Mouse (Mus musculus) ES-CJ7 (cell line): ENCODE data around the gene Syf2.
"Not testable (repeated sequence)": the region's sequence is repeated elsewhere in the genome, so short reads cannot be mapped to it uniquely, and the experiment has no call there.

Source experiments
- DNase-seq: peaks from one replicate; pipeline ENCODE4 v3.0.0; 2011; ENCODE audit warnings: low read depth, low spot score

Syf2 gene

DNA sequence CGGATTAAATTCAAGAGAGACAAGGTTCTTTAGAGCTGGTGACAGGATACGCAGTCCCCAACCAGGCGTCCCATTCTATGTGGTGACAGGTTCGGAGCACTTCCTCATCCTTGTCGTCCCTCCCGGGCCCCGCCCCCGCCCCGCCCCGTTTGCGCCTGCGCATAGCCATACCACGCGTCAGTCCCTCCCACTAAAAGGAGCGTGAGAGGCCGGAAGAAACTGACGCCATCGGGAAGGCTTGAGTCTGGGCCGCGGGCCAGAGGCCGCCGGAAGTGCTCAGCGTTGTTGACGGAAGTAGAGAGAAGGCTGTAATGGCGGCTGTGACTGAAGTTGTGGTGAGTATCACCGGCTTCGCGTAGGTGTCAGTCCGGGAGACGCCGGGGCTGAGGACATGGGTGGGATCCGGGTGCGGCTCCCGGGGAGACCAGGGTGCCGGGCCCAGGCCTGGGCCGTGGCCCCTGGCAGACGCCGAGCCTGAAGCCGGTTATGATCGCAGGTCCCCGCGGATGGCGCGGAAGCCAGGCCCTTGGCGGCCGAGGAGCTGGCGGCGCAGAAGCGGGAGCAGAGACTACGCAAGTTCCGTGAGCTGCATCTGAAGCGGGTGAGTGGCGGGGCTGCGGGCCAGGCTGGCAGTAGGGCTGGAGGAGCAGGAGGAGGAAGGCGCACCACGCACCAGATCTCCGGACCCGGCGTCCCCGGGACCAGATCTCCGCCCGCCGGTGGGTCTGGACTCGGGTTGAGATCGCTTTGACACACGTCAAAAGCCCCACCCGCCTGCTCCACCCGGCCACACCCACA lies at the start of gene Syf2:
TSS of gene Syf2 (plus strand) at position 215 of the 798 bp plus-strand sequence.
- peak; percentile 97 for DNase-seq

DNA sequence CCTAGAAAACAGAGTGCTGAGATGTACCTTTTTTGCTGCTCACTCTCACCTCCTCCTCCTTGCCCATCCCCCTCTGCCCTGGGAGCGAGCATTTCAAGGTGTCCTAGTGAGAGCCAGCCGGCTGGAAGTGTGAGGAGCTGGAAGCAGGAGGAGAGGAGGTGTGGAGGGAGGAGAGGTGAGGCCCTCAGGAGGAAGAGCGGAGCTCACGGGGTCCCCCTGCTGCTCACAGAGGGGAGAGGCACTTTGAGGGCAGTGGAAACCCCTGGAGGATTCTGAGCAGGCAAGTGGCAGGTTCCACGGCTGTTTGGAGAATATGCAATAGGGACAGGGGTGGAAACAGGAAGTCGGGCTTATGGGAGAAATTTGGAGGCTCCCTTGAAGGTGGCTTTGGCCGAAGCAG lies 47.4 kb upstream of the Syf2 start:
- DNase-seq = peak; percentile 85

DNA sequence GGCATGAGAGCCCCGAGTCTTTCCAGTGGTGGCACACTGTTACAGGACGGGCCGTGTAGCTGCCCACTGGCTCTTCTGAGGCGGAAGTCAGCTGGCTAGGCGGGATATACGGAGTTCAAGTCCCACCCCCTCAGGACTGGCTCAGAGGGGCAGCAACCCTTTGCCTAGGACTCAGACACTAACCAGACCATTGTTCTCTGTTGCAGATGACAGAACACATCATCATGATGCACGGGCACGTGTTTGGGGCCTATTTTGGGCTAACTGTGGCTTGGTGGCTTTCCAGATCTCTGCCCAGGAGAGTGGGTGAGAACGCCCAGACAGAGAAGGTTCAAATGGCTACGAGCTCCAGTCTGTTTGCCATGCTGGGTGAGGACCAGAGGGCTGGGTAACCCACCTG lies 46.9 kb upstream of the Syf2 start:
- no peak for DNase-seq

DNA sequence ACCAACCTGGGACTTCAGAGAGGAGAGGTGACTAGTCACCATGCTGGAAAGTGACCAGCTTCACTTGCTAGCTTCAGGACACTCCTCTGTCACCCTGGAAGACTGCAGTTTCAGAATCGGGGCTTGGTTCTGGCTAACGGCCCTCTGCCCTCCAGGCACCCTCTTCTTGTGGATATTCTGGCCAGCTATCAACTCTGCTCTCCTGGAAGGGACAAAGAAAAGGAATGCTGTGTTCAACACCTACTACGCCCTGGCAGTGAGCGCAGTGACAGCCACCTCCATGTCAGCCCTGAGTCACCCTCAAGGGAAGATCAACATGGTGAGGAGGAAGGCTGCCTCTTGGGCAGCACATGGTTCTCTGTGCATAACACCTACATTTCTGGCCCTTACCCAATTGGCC lies 46.3 kb upstream of the Syf2 start:
- no peak for DNase-seq

DNA sequence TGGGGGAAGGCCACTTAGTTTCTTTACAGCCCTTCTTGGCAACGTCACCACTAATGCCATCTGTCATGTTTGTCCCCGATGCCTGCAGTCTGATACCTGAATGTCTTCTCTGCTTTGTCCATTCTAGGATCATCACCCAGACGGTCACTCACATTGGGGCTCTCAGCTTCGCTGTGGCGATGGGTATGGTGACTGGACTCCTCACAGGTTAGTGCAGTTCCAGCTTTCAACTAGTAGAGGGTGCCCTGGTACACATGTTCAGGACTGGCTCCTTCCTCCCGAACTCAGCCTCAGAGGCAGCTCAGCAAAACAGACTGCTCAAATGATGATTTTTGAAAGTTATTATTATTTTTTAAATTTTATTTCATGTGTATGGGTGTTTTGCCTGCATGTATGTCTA lies 38.6 kb upstream of the Syf2 start:
- DNase-seq = no peak

DNA sequence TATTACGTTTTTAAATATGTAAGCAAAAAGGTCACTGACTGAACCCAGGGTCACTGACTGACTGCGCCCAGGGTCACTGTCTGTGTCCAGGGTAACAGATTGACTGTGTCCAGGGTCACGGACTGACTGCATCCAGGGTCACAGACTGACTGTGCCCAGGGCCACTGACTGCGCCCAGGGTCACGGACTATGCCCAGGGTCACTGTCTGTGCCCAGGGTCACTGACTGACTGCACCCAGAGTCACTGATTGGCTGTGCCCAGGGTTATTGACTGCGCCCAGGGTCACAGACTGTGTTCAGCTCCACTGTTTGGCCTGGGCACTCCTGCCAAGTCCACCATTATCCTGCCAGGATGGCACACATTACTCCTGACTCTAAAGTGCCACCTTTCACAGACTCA lies 33.4 kb upstream of the Syf2 start:
- no peak for DNase-seq

DNA sequence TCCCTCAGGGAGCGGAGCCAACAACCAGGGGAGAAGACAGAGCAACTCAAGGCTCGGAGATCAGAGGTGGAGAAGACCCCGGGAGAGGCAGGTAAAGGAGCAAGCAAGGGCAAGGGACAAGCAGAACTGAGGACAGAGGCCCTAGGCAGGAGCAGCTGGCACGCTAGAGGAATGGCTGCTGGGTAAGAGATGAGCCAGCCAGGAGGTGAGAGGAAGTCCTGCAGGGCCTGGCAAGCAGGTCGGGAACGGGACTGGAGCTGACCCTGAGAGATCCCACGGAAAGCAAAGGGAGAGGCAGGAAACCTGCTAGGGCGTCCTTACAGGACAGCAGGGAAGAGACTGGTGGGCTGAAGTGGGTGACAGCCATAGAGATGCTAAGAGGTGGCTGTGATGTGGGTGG lies 29.6 kb upstream of the Syf2 start:
- DNase-seq = no peak

DNA sequence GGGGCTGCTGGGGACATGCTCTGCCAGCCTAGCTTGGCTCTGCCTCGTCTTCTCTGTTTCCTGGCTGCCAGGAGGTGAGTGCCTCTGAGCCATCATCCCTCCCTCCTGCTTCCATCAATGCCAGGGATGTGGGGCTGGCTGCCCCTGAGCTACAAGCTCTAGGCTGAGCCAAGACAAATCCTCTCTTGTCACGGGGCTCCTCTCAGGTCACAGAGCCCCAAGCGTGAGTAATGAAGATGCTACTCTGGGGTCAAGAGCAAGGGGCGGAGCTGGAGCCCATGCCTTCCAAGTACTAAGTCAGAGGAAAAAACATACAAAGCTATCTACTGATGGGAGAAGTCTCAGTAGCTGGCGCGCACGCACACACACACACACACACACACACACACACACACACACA lies 27.7 kb upstream of the Syf2 start:
- DNase-seq = no peak

DNA sequence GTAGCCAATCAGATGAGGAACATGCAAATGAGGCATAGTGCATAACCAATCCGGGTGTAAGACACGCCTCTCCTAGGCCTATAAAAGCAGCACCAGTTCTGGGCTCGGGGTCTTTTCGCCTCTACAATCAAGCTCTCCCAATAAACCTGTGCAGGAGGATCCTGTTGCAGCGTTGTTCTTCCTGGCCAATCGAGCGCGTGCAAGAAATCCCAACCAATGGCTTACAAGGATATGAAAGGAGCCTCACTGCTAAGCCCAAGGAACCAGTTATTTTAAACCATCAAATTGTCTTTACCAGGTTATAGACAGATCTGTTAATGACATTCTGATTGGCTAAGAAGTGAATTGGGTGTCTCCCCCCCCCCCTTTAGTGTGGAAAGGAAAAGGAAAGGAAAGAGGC lies 19.3 kb upstream of the Syf2 start:
- not testable (repeated sequence) for DNase-seq

DNA sequence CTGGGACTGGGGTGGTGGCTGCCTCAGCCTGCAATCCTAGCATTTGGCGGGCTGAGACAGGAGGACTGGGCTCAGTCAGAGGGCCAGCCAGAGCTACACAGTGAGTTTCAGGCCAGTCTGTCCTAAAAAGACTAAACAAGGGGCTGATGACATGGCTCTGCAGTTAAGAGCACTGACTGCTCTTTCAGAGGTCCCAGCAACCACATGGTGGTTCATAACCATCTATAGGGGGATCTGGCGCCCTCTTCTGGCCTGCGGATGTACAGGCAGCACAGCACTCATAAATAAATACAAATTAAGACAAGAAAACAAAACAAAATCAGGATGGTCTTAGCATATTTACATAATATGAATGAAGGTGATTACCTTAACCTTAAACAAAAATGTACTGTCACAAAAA lies 17.3 kb upstream of the Syf2 start:
- peak; percentile 84 for DNase-seq

DNA sequence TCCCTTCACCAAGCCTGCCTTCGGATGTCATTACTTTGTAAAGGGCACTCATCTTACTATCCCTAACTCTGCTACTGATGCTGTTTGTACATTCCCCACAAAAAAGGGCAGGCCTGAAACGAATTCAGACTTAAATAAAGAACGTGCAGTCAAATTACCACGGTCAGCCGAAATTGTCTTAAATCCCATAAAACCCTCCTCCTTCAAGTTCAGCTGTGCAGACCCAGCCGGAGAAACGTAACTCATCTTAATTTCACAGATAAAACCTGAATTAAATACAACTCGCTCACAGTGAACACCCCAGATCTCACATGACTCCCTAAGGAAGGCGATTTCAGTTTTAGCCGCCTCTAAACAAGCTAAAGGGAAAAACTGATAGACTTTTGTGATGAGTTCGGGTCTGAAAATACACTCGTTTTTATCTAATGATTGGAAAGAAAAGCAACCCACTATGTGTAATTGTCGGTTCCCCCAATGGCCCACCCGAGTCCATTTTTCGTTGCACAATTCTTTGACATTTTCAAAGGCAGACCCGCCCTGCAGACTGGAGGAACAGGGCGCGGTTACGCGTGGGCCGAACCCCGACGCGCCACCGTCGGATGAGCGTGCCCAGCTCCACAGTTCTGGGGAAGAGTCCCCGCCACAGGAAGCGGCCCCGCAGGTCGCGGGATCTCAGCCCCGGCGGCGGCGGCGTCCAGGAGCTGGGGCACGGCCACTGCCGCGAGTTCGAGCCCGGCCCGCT lies 16.4 kb upstream of the Syf2 start:
- DNase-seq = no peak

DNA sequence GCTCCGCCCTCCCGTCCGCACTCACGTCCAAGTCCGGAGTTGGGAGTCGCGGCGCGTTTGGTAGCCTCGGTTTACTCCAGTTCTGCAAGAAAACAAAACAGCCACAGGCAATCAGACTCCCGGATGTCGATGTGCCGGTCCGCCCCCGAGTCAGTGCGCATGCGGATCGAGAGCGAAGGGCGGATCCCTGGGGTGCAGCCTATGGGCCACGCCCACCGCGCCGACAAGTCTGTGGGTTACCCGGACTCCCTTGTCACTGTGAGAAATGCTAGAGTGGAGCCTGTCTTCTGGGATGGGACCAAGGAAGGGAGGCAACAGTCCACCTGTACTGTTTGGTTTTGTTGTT lies 15.9 kb upstream of the Syf2 start, which contains the start of gene Tmem50a:
TSS of gene Tmem50a (minus strand) at position 161 of the 346 bp plus-strand sequence.
- DNase-seq = peak; percentile 97

DNA sequence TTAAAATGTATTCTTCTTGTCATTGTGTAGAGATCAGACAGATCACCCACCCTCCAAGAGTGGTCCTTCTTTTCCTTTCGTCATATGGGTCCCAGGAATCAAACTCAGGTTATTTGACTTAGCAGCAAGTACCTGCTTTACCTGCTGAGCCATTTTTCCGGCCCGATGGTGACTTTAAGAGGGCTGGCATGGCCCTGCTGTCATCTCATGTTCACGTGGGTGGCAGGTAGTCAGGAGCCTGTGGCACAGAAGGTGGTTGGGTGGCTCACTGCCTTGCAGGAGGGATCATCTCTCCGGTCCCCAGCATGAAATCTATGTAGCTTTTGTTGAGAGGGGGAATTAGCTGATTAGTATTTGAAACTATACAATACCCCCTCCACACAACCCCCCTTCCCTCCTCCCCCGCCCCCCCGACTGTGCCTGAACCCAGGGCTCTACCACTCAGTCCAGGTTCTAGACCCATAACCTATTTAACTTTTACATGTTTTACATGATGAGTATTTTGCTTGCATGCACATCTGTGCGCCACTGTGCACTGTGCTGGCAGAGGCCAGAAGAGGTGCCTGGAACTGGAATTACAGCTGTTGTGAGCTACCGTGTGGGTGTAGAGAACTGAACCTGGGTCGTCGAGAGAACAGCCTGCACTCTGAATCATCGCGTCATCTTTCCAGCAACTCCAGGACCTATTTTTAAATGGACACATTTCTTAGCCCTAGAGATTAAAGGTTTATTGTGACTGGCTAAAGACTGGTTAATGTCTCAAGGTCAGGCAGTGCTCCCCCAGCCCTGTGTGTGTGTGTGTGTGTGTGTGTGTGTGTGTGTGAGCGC lies 15.3 kb upstream of the Syf2 start:
- DNase-seq = no peak

DNA sequence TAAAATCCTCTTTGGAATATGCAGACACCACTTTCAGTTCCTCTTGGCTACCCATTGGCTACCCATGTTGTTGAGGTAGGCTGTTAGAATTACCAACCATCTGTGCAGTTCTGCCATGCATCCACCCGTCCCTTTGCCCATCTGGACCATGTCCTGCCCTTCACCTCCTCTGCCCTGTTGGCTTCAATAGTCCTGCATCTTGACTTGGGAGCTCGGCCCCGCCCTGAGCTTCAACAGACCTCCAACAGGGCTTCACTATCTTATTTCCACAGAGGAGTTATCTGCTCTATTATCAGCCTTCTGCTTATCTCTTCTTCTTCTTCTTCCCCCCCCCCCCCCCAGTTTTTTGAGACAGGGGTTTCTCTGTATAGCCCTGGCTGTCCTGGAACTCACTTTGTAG lies 13.5 kb upstream of the Syf2 start:
- no peak for DNase-seq

DNA sequence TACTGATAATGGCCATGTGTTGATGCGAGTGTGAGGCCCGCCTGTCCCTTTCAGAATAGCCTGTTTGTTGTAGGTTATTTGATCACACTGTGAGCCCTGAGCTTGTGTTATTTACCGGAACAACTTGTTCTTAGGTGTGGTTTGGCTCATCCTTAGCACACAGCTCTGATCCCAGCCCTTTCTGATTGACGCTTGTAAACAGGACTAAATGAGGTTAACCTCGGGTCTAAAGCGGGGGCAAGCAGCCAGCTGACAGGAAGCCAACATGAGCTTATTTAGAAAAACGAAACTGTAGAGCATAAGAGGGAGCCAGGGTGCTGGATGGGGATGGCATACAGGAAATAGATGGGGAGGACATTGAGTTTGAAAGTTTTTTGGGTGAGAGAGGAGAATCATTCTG lies 12.3 kb upstream of the Syf2 start:
- no peak for DNase-seq

DNA sequence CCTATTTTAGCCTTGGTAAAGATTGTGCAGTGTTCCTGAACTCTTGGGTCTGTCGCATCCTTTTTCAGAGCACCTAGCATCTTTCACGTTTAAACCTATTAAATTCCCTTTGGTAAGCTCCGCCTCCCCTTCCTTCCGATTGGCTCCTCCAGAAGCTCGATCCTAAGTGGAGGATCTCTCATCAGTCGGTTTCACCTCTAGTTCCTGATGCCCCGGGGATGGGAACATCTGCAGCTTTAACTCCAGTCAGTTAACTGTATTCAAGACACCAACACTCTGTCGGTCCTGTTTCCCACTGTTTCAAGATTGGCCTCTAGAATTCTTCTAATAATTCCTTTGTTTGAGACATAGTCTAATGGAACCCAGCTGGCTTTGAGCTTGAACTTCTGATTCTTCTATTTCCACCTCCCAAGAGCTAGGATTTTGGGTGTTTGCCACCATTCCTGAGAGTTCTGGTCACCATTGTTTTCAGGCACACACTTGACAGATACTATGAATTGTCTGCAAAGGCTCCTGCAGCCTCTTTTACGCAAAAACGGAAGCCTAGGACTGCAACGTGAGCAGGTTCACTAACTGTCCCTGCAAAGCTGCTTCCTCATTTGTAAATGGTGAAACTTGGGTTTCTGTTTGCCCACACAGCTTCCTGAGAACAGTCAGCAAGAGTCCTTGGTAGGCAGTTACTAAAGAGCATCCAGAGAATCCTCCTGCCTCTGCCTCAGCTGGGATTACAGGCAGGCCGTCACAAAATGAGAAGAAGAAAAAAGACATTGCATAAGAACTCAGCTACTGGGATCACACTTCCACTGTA lies 10.8 kb upstream of the Syf2 start:
- DNase-seq = peak; percentile 68

DNA sequence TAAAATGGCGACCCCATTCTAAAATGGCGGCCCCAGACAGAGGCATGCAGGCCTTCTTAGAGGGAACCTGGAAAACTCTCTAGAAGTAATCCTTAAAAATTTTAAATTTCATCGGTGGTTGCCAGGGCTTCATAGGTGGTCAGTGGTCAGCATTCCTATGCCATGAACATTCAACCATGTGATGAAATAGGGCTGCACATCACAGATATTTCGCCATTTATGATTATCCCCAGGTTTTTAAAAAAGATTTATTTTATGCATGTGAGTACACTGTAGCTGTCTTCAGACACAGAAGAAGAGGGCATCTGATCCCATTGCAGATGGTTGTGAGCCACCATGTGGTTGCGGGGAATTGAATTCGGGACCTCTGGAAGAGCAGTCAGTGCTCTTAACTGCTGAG lies 10.1 kb upstream of the Syf2 start:
- no peak for DNase-seq

DNA sequence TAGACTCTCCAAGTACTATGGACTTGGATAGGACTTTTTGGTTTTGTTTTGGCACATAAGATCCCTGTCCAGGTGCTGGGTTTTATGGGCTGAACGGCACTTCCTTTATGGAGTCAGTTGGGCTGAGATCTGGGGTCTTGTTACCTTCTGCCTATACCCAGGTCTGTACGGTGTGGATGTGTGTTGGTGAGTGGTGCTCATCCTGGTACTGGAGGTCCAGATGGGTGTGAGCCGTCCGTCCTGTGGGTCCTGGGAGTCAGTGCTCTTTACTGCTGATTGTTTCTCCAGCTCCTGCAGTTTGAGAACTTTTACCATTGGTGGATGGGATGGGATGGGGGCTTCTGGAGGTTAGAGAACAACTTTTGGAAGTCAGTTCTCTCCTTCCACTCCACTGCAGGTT lies 9.0 kb upstream of the Syf2 start:
- DNase-seq = no peak

DNA sequence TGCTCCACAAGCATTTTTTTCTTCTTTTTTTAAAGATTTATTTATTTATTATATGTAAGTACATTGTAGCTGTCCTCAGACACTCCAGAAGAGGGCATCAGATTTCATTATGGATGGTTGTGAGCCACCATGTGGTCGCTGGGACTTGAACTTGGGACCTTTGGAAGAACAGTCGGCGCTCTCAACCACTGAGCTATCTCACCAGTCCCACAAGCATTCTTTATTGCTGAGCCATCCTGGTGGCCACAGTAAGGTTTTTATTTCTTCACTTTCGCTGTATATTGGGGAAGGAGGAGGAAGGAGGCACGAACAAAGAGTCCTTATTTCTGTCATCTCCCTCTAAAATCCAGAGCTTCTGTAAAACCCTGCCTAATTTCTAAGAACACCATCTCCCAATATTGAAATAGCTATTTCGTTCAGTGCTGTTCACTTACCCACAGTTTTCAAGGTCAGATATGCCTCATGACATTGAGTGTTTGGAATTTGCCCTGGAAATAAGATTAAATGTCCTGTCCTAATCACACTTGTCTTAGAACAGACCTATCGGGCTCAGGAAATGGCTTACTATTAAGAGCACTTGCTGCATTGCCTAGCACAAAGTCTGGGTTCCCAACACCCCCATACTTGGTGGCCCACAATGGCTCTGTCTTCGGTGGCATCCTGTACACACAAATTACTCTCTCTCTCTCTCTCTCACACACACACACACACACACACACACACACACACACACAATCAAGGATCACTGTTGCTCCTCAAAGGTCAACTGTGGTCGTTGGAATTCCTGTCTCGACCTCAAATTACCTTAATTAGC lies 8.4 kb upstream of the Syf2 start:
- DNase-seq = no peak

DNA sequence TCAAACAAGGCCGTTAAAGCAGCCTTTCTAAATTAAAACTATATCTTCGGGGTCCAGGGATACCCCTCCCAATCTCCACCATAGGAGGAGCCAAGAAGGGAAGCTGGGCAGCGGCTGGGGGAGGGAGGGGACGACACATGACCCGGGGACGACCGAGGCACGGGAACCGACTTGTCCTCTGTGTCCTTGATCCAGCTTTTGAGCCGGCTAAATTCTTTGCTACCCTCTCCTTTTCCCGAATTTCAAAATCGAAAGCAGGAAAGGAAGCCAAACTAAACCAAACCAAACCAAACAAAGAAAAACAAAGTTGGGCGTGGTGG lies 7.8 kb upstream of the Syf2 start:
- peak; percentile 72 for DNase-seq
